Mouse (Mus musculus): ENCODE data around the gene Scgb2b15. TPM values are rescaled to one million over a fixed set of nuclear protein-coding genes. Genes with fewer than 3 reads are reported as not detected.
"Not testable (repeated sequence)": the region's sequence is repeated elsewhere in the genome, so short reads cannot be mapped to it uniquely, and the experiment has no call there.

The Scgb2b15 gene
- total RNA-seq (2012; rRNA removed) = not detected in 2 replicates

- H3K4me1 ChIP-seq (ENCODE audit: control insufficient read depth in 2 of 2, insufficient read depth in 2 of 2, low read length in 2 of 2, poor library complexity in 1 of 2); DNase-seq (ENCODE audit: low read depth, low spot score); H3K9ac ChIP-seq (ENCODE audit: insufficient read depth, low read depth, low read length, poor library complexity, severe bottlenecking); H3K4me3 ChIP-seq (ENCODE audit: insufficient read depth in 1 of 2, low read depth in 1 of 2, low read length in 2 of 2, poor library complexity in 1 of 2, severe bottlenecking in 1 of 2); H3K27ac ChIP-seq (ENCODE audit: insufficient read depth, low read depth, low read length, poor library complexity, severe bottlenecking); in situ Hi-C loops (cut with MboI; ENCODE audit: low sequenced_read_pairs in 2 of 2, unreplicated experiment in 2 of 2); H3K36me3 ChIP-seq (ENCODE audit: control insufficient read depth, insufficient read depth, low read length, poor library complexity, severe bottlenecking); H3K9me3 ChIP-seq (ENCODE audit: control insufficient read depth, insufficient read depth, low read depth, low read length): not testable (repeated sequence)
Measured at GRCm38 (mm10) chr7:32829562-32829961, at the start of gene Scgb2b15. Scgb2b15 (minus strand) TSS chr7:32829662.

GRCm38 (mm10) chr7:32836254-32836653 is 6.8 kb upstream of the Scgb2b15 start, which contains the start of gene Scgb1b15:
Scgb1b15 (plus strand) TSS chr7:32836554.
- H3K9me3 ChIP-seq (ENCODE audit: control insufficient read depth, insufficient read depth, low read depth, low read length); H3K4me1 ChIP-seq (ENCODE audit: control insufficient read depth in 2 of 2, insufficient read depth in 2 of 2, low read length in 2 of 2, poor library complexity in 1 of 2); H3K36me3 ChIP-seq (ENCODE audit: control insufficient read depth, insufficient read depth, low read length, poor library complexity, severe bottlenecking); in situ Hi-C loops (cut with MboI; ENCODE audit: low sequenced_read_pairs in 2 of 2, unreplicated experiment in 2 of 2); H3K27ac ChIP-seq (ENCODE audit: insufficient read depth, low read depth, low read length, poor library complexity, severe bottlenecking); H3K9ac ChIP-seq (ENCODE audit: insufficient read depth, low read depth, low read length, poor library complexity, severe bottlenecking); H3K4me3 ChIP-seq (ENCODE audit: insufficient read depth in 1 of 2, low read depth in 1 of 2, low read length in 2 of 2, poor library complexity in 1 of 2, severe bottlenecking in 1 of 2); DNase-seq (ENCODE audit: low read depth, low spot score): not testable (repeated sequence)

Other genes starting within 250 kb of the Scgb2b15 start
- gene Scgb1b15, start 6.9 kb upstream of the Scgb2b15 start, total RNA-seq (2012; rRNA removed) = not detected in 2 replicates
- not detected in 2 replicates for gene Scgb2b17, start 226.9 kb upstream of the Scgb2b15 start, total RNA-seq (2012; rRNA removed)
- not detected in 2 replicates for gene Scgb1b17, start 233.8 kb upstream of the Scgb2b15 start, total RNA-seq (2012; rRNA removed)

Measured in ES-E14 (cell line).